Mouse (Mus musculus) heart, postnatal 10 days (tissue): ENCODE results near the gene Srgap1. TPM values are rescaled to one million over a fixed set of nuclear protein-coding genes. Genes with fewer than 3 reads are reported as not detected.

Experiments
- DNase-seq, 2 experiments: peaks; one replicate each; pipeline ENCODE4 v3.0.0; 2021
- intact Hi-C: fragments of 180-260 bp; cut with DNase I; formaldehyde crosslinking; loops from one replicate; pipeline ENCODE4 v1.15.1; 2025
- total RNA-seq, 2 experiments: library from RNA; stranded (reverse); gene quantifications; 2 replicates each; pipeline ENCODE4 v1.2.3; 2021

The Srgap1 gene
- total RNA-seq, 2 experiments from 2014 or later, result 8.2 to 8.4 TPM

DNA sequence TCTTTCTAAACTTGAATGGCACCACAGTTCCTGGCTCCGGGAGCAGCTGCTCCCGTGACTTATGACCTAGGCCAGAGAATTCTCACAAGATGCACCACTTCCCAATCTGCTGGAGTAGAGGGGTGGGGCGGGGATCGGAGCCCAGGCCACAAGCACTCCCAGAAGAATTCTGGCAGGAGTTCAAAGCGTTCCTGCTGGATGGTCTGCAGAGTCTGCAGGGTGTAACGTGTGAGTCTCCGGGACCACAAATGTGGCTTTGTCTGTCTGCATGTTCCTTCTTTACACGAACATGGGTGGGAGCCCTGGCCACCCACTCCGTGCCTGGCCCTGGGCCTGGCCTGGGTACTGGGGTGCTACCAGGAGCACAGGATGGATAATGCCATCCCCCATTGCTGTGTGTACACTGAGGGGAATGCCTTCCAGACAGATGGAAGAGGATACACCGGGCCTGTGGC, 28.5 kb downstream of the Srgap1 start:
- DNase-seq, result peak; percentile 68
- intact Hi-C loops, result no loop called here

DNA sequence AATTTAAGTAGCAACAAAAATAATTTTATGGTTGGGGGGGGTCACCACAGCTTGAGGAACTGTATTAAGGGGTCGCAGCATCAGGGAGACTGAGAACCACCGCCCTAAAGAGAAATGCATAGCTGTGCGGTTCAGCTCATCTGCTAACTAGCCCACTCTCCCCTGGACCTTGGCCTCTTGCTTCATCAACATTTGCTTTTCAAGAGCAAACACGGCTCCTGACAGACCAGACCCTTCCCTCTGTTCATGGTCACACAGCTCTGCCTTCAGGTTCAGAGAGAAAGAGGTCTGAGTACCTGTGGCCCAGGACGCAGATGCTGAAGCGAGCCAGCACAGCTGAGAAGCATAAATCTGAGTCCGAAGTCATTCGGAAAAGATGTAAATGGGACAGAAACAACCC, 29.4 kb downstream of the Srgap1 start:
- no peak for DNase-seq
- intact Hi-C loops, result no loop called here

DNA sequence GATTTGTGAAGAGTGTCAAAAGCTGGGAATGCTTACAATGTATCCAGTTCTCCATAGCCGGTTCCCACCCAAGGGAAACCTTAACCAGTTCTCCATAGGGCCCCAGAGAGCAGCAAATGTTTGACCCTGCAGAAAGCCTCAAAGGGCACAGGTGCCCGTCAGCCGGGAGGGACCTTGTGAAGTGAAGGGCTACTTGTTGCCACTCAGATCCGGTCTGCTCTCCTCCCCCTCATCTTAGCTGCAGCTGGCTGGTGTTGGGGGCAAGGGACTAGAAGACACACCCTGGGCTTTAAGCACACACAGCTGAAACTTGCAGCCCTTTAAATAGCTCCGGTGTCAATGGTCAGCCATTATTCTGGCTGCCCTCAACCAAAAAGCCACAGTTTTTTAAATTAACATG, 30.1 kb downstream of the Srgap1 start:
- DNase-seq, result no peak
- intact Hi-C loops, result no loop called here

DNA sequence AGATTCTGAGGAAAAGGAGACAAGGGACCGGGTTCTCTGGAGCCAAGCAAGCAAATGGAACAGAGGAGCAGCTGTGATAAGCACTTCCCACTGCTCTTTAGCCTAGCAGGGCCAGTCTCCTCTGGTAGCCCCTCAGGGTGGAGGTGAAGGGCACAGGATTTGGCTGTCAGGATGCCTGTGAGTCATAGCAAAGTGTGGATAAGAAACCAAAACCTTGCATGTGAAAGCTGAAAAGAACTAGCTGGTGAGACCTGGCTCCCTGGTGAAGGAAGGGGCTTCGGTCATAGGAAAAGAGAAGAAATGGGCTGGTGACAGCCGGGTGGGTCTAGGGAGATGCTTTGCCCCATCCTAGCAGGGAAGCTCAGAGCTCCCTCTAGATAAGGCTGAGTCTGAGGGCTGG, 30.5 kb downstream of the Srgap1 start:
- intact Hi-C loops, result no loop called here
- no peak for DNase-seq

DNA sequence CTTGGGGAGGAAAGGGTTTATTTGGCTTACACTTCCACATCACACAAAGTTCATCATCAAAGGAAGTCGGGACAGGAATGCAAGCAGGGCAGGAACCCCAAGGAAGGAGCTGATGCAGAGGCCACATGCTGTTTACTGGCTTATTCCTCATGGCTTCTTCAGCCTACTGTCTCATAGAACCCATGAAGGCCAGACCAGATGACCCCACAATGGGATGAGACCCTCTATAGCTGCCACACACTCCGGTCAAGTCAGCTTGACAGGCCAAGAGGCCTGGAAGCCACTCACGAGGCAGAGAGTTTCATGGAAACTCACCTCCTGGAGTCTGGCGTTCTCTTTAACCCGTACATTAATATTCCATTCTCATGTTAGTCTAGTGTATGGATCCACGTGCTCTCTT, 34.8 kb downstream of the Srgap1 start:
- no peak for DNase-seq
- intact Hi-C loops, result no loop called here

DNA sequence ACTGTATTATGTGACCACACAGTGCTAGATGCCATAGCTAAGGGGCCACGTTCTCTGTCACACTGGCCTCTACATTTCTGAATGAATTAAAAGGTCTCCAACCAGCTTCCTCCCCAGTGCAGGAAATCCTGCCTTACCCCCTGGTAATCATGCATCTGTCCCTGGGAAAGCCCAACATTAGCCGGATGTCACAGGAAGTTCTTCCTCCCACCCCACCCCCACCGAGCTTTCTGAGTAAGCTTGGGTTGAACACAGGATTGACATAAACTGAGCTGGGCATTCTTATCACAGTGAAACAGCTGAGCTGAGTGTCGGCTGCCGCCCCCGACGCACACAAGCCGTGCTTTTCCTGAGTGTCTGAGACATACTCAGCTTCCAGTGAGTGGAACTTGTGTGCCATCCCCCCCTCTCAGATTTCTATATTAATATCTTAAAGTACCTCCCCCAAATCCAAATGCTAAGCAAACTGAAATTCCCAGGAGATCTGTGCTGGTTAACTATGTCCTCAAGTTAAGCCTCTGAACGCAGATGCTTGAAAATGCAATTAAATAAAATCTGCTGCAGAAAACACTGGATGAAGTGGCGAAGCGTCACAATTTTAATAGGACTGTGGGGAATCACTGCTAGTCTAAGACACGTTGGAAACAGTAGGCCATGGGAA, 38.3 kb downstream of the Srgap1 start:
- intact Hi-C loops, result loop anchor here (5.0 kb wide), 1 partner anchor 38 kb away; the partner anchor contains the start of gene Srgap1

DNA sequence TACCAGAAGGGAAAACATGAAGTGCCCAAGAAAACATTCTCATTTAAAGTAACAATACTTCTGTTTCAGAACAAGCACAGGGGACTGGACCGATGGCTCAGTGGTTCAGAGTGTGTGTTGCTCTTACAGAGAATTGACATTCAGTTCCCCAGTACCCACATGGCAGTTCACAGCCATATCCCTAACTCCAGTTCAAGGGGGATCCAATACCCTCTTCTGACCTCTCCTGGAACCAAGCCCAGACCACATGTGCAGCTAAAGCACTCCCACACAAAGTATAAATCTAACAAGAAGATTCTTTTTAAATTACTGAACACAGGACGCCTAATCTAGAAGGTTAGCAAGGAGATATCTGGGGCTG, 38.8 kb downstream of the Srgap1 start:
- no peak for DNase-seq
- intact Hi-C loops, result loop anchor here (5.0 kb wide), 1 partner anchor 39 kb away; the partner anchor contains the start of gene Srgap1

More for the DNA sequence above, 38.3 kb downstream of the Srgap1 start:
- DNase-seq, result peak; percentile 43 to 66

DNA sequence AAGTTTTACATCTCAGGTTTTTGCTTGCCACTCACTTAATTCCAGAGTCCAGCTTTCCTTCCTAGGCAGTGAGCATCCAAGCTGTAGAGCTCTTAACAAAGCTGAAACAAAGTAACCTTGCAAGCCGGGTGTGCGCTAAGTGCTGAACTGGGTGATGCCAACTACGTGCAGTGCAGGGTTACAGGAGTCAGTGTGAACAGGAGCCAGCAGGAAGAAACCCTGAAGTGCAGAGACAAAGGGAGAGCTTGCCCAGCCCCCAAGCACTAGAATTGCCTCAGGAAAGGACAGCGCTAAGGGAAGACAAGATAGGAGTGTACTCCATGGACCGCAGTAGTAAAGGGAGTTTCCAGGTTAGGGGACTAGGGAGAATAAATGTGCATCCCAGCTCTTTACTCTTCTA, 40.5 kb downstream of the Srgap1 start:
- intact Hi-C loops, result loop anchor here (5.0 kb wide), 1 partner anchor 41 kb away; the partner anchor contains the start of gene Srgap1
- no peak for DNase-seq

DNA sequence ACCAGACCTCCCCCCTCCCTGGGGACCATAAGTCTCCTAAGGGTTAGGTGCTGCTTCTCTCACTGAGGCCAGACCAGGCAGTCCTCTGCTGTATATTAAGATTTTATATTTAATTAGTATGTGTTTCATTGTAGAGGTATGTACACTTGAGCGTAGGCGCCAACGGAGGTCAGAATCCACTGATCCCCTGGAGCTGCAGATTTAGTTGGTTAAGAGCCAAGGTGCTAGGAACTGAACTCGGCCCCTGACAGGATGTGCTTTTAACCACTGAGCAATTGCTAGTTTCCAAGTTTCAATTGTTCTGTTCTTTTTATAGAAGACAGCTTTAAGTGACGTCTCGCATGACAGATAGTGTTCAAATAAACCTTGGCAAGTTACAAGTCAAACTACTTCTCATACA, 41.0 kb downstream of the Srgap1 start:
- intact Hi-C loops, result loop anchor here (5.0 kb wide), 1 partner anchor 41 kb away; the partner anchor contains the start of gene Srgap1
- DNase-seq, result no peak

DNA sequence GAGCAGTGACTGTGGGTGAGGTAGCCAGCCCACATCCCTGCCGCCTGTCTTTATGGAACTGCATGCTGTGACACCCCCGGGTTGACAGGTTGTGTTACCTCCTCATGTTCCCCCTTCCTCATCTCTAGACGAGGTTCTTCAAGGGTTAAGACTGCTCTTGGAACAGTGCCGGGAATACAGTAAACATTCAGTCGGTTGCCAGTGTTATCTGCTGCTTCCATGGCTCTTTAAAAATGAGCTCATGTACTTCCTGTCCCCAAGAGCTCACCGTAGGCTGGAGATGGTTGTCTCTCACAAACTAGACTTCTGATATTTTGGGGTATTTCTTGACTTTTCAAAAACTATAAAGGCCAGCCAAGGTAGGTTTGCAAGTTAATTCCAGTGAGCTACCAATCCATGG, 41.6 kb downstream of the Srgap1 start:
- no peak for DNase-seq
- intact Hi-C loops, result loop anchor here (5.0 kb wide), 1 partner anchor 42 kb away; the partner anchor contains the start of gene Srgap1

DNA sequence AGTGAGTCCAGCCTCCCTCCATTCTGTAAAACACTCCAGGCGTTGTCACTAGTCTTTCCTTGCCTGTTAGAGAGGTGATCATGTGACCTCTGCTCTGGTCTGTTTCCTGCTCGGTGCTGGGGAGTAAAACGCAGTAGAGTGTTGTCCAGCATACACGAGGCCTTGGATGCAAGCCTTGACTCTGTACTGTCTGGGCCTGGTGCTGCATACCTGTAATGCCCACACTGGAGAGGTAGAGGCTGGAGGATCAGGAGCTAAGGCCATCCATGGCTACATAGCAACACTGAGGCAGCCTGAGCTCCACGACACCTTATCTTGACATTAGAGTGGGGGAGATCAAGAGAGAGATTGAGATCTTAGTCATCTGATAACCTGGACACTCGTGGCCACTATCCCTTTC, 44.2 kb downstream of the Srgap1 start:
- DNase-seq, result no peak
- intact Hi-C loops, result no loop called here

DNA sequence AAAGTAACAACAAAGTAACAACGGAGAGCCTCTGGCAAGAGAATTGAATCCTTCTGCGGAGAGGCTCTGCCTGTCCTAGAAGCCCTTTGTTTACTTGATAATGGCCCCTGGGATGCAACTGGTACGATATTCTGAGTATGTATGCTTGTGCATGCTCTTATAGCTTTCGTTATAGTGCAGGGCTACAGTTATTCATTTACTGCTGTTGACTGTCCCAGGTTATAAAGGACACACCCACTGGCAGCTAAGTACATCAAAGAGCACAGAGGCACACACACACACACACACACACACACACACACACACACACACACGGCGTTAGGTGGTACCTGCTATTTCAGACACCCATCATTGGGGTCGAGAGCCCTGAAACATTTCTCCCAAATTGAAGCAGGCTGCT, 48.3 kb downstream of the Srgap1 start:
- intact Hi-C loops, result no loop called here
- no peak for DNase-seq

DNA sequence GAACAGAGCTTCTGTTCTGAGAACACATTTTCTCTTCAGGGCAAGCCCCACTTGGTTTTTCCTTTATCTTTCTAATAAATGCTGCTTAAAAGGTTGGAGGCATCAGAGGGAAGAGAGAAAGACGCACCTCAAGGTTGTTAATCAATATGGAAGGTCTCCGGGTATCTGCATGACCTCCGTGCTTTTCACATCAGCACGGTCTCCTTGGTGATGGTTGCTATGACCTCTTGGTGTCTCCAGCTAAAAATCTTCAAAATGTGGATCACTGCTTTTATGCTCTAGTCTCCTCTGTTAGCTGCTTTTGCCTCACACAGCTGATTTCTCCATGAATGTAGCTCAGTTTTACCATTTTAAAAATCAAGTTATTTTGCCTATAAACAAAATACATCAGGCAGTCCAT, 50.6 kb downstream of the Srgap1 start:
- intact Hi-C loops, result no loop called here
- no peak for DNase-seq

DNA sequence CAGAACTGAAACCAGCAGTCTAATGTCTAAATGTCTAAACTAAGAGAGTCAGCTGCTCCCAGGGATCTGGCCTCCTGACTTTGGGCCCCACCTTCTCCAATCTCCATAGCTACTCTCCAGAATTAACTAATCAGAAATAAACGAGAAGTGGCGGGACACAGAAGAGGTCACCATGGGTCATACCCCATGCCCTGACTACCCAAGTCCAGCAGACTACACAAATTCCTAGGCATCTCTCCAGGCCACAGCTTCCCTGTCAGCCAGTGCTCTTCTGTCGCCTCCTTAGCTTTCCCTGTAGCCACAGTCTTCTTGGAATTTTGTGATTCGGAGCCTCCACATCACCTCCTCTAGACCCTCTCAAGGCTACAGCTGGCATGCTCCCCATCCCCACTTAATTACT, 51.7 kb downstream of the Srgap1 start:
- intact Hi-C loops, result no loop called here
- no peak for DNase-seq

DNA sequence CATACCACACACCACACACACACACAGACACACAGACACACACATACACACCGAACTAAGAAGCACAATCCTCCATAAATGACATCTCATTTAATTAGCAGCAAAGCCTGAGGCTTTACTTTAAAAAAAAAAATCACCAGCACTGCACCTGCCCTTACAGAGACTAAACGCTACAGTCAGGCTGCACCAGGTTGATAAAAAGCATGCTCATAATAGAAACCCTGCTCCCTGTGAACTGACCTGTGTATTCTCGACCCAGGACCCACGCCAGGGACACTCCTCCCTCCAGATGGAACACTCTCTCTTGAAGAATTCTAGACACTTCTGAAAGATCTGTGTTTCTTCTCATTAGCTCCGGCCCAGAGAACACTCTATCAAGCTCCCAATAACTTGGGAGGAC, 52.5 kb downstream of the Srgap1 start:
- DNase-seq, result no peak
- intact Hi-C loops, result no loop called here

DNA sequence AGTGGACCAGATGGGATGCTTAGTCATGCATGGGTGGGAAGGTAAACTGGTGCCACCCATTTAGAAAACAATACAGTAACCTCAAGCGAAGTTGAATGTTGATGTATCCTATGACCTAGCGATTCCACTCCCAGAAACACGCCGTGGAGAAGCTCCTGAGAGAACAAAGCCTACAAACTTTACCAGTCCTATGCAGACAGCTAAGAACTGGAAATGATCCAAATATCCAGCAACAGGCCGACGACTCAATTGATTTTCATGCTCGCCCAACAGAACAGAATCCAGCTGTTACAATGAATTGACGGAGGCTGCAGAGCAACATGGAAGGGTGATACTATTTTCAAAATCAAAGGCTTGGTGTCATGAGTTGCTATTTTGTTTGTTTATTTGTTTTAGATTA, 54.5 kb downstream of the Srgap1 start:
- intact Hi-C loops, result no loop called here
- no peak for DNase-seq

DNA sequence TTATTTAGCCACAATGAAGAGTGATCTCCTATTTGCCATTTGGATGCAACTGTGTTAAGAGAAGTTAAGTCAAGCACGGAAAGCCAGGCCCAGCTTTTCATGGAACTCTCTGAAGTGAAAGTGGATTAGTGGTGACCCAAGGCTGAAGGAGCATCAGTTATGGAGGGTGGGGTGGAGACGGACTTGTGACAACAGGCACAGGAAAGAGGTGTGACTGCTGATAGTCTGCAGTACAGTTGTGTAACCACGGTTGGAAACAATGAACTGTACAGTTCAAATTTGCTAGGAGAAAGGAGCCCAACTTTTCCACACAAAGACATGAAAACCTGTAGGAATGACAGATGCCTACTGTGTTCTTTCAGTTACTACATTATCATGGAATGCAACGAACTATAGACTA, 60.1 kb downstream of the Srgap1 start:
- DNase-seq, result no peak
- intact Hi-C loops, result no loop called here

DNA sequence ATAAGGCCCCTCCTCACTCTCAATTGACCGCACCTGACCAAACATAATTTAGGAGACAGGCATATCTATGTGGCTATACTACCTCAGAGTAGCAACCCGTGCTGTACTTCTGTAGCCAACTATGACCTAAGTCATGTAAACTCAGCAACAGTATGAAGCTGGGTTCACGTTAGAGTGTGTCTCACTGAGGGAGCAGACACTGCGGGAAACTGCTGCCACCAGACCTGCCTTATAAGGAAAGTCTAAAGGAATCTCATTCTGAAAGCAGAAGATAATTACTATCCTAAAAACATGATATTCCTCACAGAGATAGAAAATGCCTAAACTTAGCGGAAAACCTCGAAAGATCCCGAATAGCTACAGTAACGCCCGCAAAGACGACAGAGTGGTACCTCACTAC, 62.2 kb downstream of the Srgap1 start:
- intact Hi-C loops, result no loop called here
- DNase-seq, result no peak

DNA sequence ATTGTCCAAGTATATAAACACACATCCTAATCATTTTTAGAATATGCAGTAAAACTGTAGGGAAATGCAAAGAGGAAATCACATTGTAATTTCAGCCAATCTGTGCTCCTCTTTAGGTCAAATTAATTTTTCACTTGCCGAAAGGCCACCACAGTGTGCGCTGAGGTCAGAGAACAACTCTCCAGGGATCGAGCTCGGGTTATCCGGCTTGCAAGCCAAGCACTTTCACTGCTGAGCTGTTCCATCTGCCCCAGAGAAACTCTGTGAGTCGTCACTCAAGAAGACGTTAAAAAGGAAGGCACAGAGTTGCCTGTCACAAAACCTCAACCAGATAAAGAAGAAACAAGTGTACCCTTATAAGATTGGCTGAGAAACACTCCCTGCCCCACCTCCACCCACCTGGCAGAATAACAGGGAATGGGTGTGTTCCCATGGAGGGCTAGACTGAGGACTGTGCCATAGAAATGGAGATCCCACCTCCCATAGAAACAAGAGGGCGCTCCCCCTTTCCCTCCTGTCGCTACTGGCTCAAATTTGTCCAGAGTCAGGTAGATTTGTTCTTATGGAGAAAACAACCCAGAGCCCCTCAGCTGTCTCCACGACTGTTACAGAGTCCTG, 63.0 kb downstream of the Srgap1 start:
- intact Hi-C loops, result no loop called here
- DNase-seq, result peak; percentile 62 to 67

DNA sequence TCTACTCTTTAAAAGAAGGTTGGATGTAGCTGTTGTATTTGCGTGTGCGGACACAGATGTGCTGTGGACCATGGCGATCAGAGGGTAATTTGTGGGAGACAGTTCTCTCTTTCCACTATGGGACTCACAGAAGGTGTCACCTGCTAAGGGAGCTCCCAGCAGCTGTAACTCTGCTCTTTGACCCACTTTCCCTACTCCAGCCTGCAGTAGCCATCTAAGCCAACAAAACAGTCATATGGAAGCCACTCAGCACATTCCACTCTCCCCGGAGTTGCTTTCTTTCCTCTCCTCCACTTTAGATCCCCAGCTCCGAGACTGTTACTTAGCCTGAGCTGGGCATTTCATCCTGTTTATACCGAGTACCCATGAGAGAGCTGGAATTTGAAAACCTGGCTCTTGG, 71.8 kb downstream of the Srgap1 start:
- DNase-seq, result no peak
- intact Hi-C loops, result loop anchor here (10.0 kb wide), 1 partner anchor 69 kb away; the partner anchor contains the start of gene Srgap1

DNA sequence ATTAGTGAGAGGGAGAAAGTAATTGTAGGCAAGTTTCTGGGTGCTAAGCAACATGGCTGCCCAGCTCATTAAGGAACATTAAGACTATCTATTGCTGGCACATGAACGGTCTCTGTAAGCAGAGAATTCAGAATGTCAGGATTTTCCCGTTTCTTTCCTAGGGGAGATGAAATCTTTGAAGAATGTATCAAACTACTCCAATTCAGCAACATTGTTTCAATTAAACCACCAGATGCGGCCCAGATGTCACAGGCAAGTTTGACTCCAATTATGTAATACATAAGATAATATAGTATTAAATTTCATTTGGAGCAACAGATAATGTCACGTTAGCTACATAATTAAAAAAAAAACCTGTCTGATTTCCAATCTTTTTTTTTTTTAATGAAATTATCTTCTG, 72.5 kb downstream of the Srgap1 start:
- DNase-seq, result peak; percentile 35 to 45
- intact Hi-C loops, result loop anchor here (10.0 kb wide), 1 partner anchor 70 kb away; the partner anchor contains the start of gene Srgap1

DNA sequence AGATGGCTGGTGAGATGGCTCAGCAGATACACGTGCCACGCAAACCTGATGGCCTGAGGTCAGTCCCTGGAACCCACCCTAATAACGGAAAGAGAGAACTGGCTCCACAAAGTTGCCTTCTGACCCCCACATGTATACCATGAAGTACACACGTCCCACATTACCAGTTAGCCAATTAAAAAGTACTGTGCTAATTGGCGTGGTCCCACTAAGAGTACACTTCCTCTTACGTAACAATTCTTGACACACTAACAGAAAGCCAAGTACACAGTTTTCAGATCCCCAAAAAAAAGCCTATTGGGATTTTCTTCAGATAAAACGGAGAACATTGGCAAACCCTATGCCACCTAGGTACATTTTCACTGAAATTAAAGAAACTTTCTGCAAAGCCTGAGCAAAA, 73.8 kb downstream of the Srgap1 start:
- no peak for DNase-seq
- intact Hi-C loops, result loop anchor here (10.0 kb wide), 1 partner anchor 72 kb away; the partner anchor contains the start of gene Srgap1
